Mouse (Mus musculus) stomach, embryonic 16.5 days (tissue): ENCODE results near the gene Nsa2. TPM values are rescaled to one million over a fixed set of nuclear protein-coding genes. Genes with fewer than 3 reads are reported as not detected.

Experiments used
- ATAC-seq: fragments of 200-750 bp; cut with Nextera tagmentation; 2 replicates; pipeline ENCODE4 v1.8.0; 2017; ENCODE audit warnings: moderate number of reproducible peaks, moderate TSS enrichment; ENCODE audit not compliant: insufficient read depth, low FRiP score
- H3K27ac ChIP-seq: fragments of 300-500 bp; sonication (generic); 2 replicates; pipeline ENCODE4 v1.5.1; 2014; ENCODE audit warnings: low read length
- H3K27me3 ChIP-seq: fragments of 300-500 bp; sonication (generic); 2 replicates; pipeline ENCODE4 v1.6.1; 2014; ENCODE audit warnings: low read length, control low read depth, mixed read lengths; ENCODE audit not compliant: control insufficient read depth, insufficient read depth
- H3K36me3 ChIP-seq: fragments of 300-500 bp; sonication (generic); 2 replicates; pipeline ENCODE4 v1.6.1; 2014; ENCODE audit warnings: low read length; ENCODE audit not compliant: control insufficient read depth, insufficient read depth
- H3K4me1 ChIP-seq: fragments of 300-500 bp; sonication (generic); 2 replicates; pipeline ENCODE4 v1.6.1; 2014; ENCODE audit warnings: low read length, control low read depth, mixed read lengths; ENCODE audit not compliant: control insufficient read depth, insufficient read depth
- H3K4me2 ChIP-seq: fragments of 300-500 bp; sonication (generic); 2 replicates; pipeline ENCODE4 v1.6.1; 2014; ENCODE audit warnings: low read depth, low read length, mixed read lengths
- H3K4me3 ChIP-seq: fragments of 300-500 bp; sonication (generic); replicated peaks from 2 replicates; pipeline ENCODE4 v1.5.1; 2014; ENCODE audit warnings: mild to moderate bottlenecking, low read length
- H3K9ac ChIP-seq: fragments of 300-500 bp; sonication (generic); 2 replicates; pipeline ENCODE4 v1.6.1; 2014; ENCODE audit warnings: low read length
- H3K9me3 ChIP-seq: fragments of 300-500 bp; sonication (generic); replicated peaks from 2 replicates; pipeline ENCODE4 v1.6.1; 2016; ENCODE audit warnings: low read length, control low read depth; ENCODE audit not compliant: control insufficient read depth
- WGBS: fragments of 180-500 bp; shearing (Covaris S2); extraction: QIAGEN DNeasy Blood & Tissue Kit; methylation state at CpG from one replicate; pipeline ENCODE4 v1.1.7; 2014; 5-methylcytosine and 5-hydroxymethylcytosine counted together
- polyA plus RNA-seq: library from polyadenylated mRNA; unstranded; fragments of >200 nt; fragmentation: Nextera tagmentation; extraction: Ambion mirVana; gene quantifications from 2 replicates; pipeline ENCODE4 v1.2.1, GENCODE M21; 2015

Nsa2 gene
- polyA plus RNA-seq, 1 experiment from 2014 or later, result 53.2 TPM

GRCm38 (mm10) chr13:97104996-97105395 lies 32.7 kb downstream of the Nsa2 start:
- Histone ChIP-seq H3K27me3 (no peaks in the 10 kb centered on the region), H3K9me3 (no peaks in the 10 kb centered on the region), H3K27ac (no peak overlapping the region), H3K9ac (no peak overlapping the region), H3K4me2 (no peak overlapping the region), H3K4me1 (no peaks in the 10 kb centered on the region), H3K4me3 (no peak overlapping the region), H3K36me3 (no peaks in the 10 kb centered on the region)
- 78% methylated on average over 7 of the region's 7 CpGs for WGBS
- ATAC-seq, result no peak

- ATAC-seq, result no peak
- H3K27me3 ChIP-seq, result no peaks in the 10 kb centered on the region
- no peak within 1 kb of the TSS for H3K27ac ChIP-seq
- no peaks in the 10 kb centered on the region for H3K36me3 ChIP-seq
- no peaks in the 10 kb centered on the region for H3K4me1 ChIP-seq
- H3K9ac ChIP-seq, result no peak within 1 kb of the TSS
- H3K4me3 ChIP-seq, result no peak within 1 kb of the TSS
- WGBS, result 76% methylated on average over 22 of the region's 22 CpGs
- H3K4me2 ChIP-seq, result no peak within 1 kb of the TSS
- H3K9me3 ChIP-seq, result no peaks in the 10 kb centered on the region
Measured at GRCm38 (mm10) chr13:97099187-97099852, 38.4 kb downstream of the Nsa2 start, which contains the start of gene Gm6169. Gene Gm6169, minus strand, starts transcription at chr13:97099237.

DNA sequence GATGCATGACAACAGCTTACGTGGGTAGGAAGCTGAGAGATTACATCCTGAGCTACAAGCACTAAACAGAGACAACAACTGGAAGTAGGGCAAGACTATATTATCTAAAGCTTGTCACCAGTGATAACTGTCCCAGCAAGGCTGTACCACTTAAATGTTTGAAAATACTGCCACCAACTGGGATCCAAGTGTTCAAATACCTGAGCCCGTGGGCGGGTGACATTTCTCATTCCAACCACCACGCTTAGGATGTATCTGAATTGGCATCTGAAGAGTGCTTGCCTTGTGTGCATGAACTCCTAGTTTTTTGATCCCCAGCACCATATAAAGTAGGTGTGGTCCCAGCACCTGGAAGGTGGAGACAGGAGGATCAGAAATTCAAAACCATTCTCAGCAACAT lies 42.0 kb downstream of the Nsa2 start:
- H3K9ac ChIP-seq, result no peak overlapping the region
- H3K4me1 ChIP-seq, result no peaks in the 10 kb centered on the region
- no peak for ATAC-seq
- H3K4me2 ChIP-seq, result no peak overlapping the region
- H3K9me3 ChIP-seq, result no peaks in the 10 kb centered on the region
- H3K36me3 ChIP-seq, result no peaks in the 10 kb centered on the region
- H3K4me3 ChIP-seq, result no peak overlapping the region
- no peaks in the 10 kb centered on the region for H3K27me3 ChIP-seq
- no peak overlapping the region for H3K27ac ChIP-seq
- 77% methylated on average over 4 of the region's 4 CpGs for WGBS

DNA sequence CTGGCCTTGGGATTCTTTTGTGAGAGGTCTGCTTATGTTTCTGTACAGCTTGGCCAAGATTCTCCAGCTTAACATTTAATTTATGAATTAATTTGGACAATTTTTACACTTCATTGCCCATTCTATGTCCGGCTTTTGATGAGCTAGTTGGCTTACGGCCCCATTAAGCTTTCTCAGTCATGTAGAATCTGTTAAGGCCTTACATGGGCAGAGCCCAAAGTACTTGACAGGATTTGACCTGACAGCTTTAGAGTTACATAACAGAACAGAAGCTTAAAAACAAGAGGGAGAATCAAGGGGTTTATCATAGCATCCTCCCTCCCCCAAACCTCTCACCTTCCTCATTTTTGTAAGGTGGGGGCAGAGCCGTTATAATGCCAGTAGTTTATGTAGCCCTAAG lies 49.6 kb downstream of the Nsa2 start:
- Histone ChIP-seq H3K4me1 (no peaks in the 10 kb centered on the region), H3K9me3 (no peaks in the 10 kb centered on the region), H3K27ac (no peak overlapping the region), H3K4me2 (no peak overlapping the region), H3K36me3 (no peaks in the 10 kb centered on the region), H3K27me3 (no peaks in the 10 kb centered on the region), H3K9ac (no peak overlapping the region), H3K4me3 (no peak overlapping the region)
- 90% methylated on average over 3 of the region's 3 CpGs for WGBS
- no peak for ATAC-seq

- no peaks in the 10 kb centered on the region for H3K27me3 ChIP-seq
- ATAC-seq, result no peak
- no peaks in the 10 kb centered on the region for H3K4me1 ChIP-seq
- no peak overlapping the region for H3K9ac ChIP-seq
- no peak overlapping the region for H3K4me2 ChIP-seq
- H3K27ac ChIP-seq, result no peak overlapping the region
- WGBS, result 89% methylated on average over 6 of the region's 6 CpGs
- no peak overlapping the region for H3K4me3 ChIP-seq
- no peaks in the 10 kb centered on the region for H3K9me3 ChIP-seq
- H3K36me3 ChIP-seq, result no peaks in the 10 kb centered on the region
Measured at GRCm38 (mm10) chr13:97087421-97087820, 50.3 kb downstream of the Nsa2 start.

GRCm38 (mm10) chr13:97086316-97086715 lies 51.4 kb downstream of the Nsa2 start:
- 57% methylated on average over 7 of the region's 9 CpGs for WGBS

GRCm38 (mm10) chr13:97082432-97082831 lies 55.3 kb downstream of the Nsa2 start:
- H3K4me2 ChIP-seq, result no peak overlapping the region
- no peaks in the 10 kb centered on the region for H3K36me3 ChIP-seq
- no peak overlapping the region for H3K27ac ChIP-seq
- H3K9ac ChIP-seq, result no peak overlapping the region
- WGBS, result 75% methylated on average over 7 of the region's 7 CpGs
- H3K9me3 ChIP-seq, result no peaks in the 10 kb centered on the region
- no peak for ATAC-seq
- no peaks in the 10 kb centered on the region for H3K4me1 ChIP-seq
- no peak overlapping the region for H3K4me3 ChIP-seq
- H3K27me3 ChIP-seq, result no peaks in the 10 kb centered on the region

More at GRCm38 (mm10) chr13:97086316-97086715, 51.4 kb downstream of the Nsa2 start:
- Histone ChIP-seq H3K27ac (no peak overlapping the region), H3K4me2 (no peak overlapping the region), H3K4me3 (no peak overlapping the region), H3K4me1 (no peaks in the 10 kb centered on the region), H3K27me3 (no peaks in the 10 kb centered on the region), H3K9me3 (no peaks in the 10 kb centered on the region), H3K9ac (no peak overlapping the region), H3K36me3 (no peaks in the 10 kb centered on the region)
- no peak for ATAC-seq

GRCm38 (mm10) chr13:97080615-97081014 lies 57.1 kb downstream of the Nsa2 start:
- no peak overlapping the region for H3K9ac ChIP-seq
- no peak overlapping the region for H3K4me2 ChIP-seq
- no peak overlapping the region for H3K27ac ChIP-seq
- H3K27me3 ChIP-seq, result no peaks in the 10 kb centered on the region
- no peaks in the 10 kb centered on the region for H3K9me3 ChIP-seq
- 88% methylated on average over 3 of the region's 3 CpGs for WGBS
- H3K4me1 ChIP-seq, result no peaks in the 10 kb centered on the region
- H3K4me3 ChIP-seq, result no peak overlapping the region
- no peak for ATAC-seq
- no peaks in the 10 kb centered on the region for H3K36me3 ChIP-seq

- Histone ChIP-seq H3K36me3 (no peaks in the 10 kb centered on the region), H3K4me2 (no peak overlapping the region), H3K27me3 (no peaks in the 10 kb centered on the region), H3K9me3 (no peaks in the 10 kb centered on the region), H3K4me3 (no peak overlapping the region), H3K27ac (no peak overlapping the region), H3K4me1 (no peaks in the 10 kb centered on the region), H3K9ac (no peak overlapping the region)
- WGBS, result 70% methylated on average over 2 of the region's 2 CpGs
- no peak for ATAC-seq
Measured at GRCm38 (mm10) chr13:97080201-97080600, 57.5 kb downstream of the Nsa2 start.
